Mouse (Mus musculus): ENCODE measurements around the gene Eml1.

DNA sequence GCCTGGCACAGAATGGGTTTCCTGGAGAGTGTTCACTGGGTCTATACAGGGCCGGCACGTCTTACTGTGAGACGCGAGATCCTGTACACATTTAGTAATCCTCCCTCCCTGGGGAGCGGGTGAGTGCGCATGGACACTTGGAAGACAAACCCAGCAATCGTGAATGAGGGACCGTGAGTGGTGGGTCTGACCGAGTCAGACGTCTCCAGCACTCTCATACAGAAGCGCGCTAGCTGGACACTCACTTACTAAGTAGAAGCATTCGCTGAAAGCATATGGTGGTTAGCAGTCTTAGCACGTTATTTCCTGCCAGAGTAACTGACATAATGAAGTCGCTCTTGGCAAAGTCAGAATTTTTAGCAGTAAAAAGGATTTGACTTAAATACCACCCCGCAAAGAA is 62.3 kb downstream of the Eml1 start:
- TF ChIP-seq CTCF (IDR thresholded peaks at IDR 0.05; ENCODE audit: extremely low read depth, insufficient read depth, low read length) (no peak), POLR2A (IDR thresholded peaks at IDR 0.05; ENCODE audit: extremely low read depth, insufficient read depth, low read length) (no peak)

All from cortical plate, adult 2 months (tissue).